Mouse (Mus musculus): Measurements from ENCODE around the gene Dlg2. TPM values are rescaled to one million over a fixed set of nuclear protein-coding genes. Genes with fewer than 3 reads are reported as not detected.

The Dlg2 gene
- polyA plus RNA-seq, 1 experiment, result 0.01 TPM

DNA sequence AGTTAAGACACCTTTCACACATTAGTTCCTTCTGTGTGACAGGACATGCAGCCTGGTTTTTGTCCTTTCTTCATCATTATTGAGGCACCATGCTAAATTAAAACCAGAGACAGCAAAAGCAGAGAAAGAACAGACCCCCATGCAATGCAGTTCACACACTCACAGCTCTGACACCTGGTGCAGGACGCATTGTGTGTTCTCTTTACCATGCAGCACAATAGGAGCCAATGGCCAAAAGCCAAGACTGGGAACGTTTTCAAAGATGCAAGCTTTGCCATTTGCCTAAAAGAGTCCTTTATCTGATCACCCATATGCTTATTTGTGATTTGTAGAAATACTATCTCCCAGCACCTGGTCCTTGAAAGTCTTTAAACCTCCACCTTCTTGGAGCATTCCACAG is 1824.6 kb downstream of the Dlg2 start:
- no peaks in the 10 kb centered on the region for H3K79me3 ChIP-seq (ENCODE audit: low read depth)
- H3K79me2 ChIP-seq (ENCODE audit: control insufficient read depth, insufficient read depth), result no peaks in the 10 kb centered on the region
- no peak overlapping the region for H3ac ChIP-seq (ENCODE audit: control insufficient read depth, insufficient read length, low read depth)
- no peak overlapping the region for H3K4me3 ChIP-seq (ENCODE audit: insufficient read depth, poor library complexity, severe bottlenecking)
- H3K36me3 ChIP-seq (ENCODE audit: control insufficient read depth, insufficient read depth), result no peaks in the 10 kb centered on the region
- H3K27me3 ChIP-seq (ENCODE audit: control insufficient read depth, insufficient read depth, insufficient read length), result no peaks in the 10 kb centered on the region
- TF ChIP-seq MYOD1 (IDR thresholded peaks at IDR 0.05; ENCODE audit: control insufficient read depth, insufficient read length, low read depth), result no peak

DNA sequence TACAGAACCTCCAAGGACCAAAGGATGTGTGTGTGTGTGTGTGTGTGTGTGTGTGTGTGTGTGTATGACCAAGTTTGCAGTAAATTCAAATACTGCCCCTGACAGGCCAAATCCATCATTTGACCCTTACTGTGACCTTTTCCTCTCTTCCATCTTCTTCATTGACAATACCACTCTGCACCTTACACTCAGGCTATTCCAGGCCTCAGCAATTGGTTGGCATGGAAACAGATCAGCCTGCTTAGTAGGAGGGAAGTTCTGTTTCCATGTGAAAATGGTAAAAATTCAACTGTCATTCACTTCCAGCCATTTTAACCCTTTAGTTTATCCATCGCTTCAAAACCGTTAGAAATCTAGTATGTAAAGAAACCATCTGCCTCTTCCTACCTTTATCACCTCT is 1831.2 kb downstream of the Dlg2 start:
- no peaks in the 10 kb centered on the region for H3K79me3 ChIP-seq (ENCODE audit: low read depth)
- no peak for TF ChIP-seq USF1 (IDR thresholded peaks at IDR 0.05; ENCODE audit: low read depth)
- TF ChIP-seq MYOG (IDR thresholded peaks at IDR 0.05; ENCODE audit: control insufficient read depth, extremely low read depth, insufficient read length), result no peak
- TF ChIP-seq MAX (IDR thresholded peaks at IDR 0.05), result no peak
- TF ChIP-seq MYOD1 (IDR thresholded peaks at IDR 0.05; ENCODE audit: control insufficient read depth, insufficient read length, low read depth), result no peak
- no peak for TF ChIP-seq FOSL1 (IDR thresholded peaks at IDR 0.05; ENCODE audit: insufficient read depth, low read length, poor library complexity, severe bottlenecking)
- no peak for TF ChIP-seq CTCF (IDR thresholded peaks at IDR 0.05; ENCODE audit: control insufficient read depth, insufficient read depth, insufficient read length)
- TF ChIP-seq CEBPB (IDR thresholded peaks at IDR 0.05; ENCODE audit: low read depth), result no peak
- no peaks in the 10 kb centered on the region for H3K79me2 ChIP-seq (ENCODE audit: control insufficient read depth, insufficient read depth)
- no peak overlapping the region for H3K4me3 ChIP-seq (ENCODE audit: insufficient read depth, poor library complexity, severe bottlenecking)
- H3ac ChIP-seq (ENCODE audit: control insufficient read depth, insufficient read length, low read depth), result no peak overlapping the region
- H3K36me3 ChIP-seq (ENCODE audit: control insufficient read depth, insufficient read depth), result no peaks in the 10 kb centered on the region
- H3K27me3 ChIP-seq (ENCODE audit: control insufficient read depth, insufficient read depth, insufficient read length), result no peaks in the 10 kb centered on the region

GRCm38 (mm10) chr7:92308168-92308567 is 1831.7 kb downstream of the Dlg2 start:
- Histone ChIP-seq H3K27me3 (ENCODE audit: control insufficient read depth, insufficient read depth, insufficient read length) (no peaks in the 10 kb centered on the region), H3K79me2 (ENCODE audit: control insufficient read depth, insufficient read depth) (no peaks in the 10 kb centered on the region), H3ac (ENCODE audit: control insufficient read depth, insufficient read length, low read depth) (no peak overlapping the region), H3K36me3 (ENCODE audit: control insufficient read depth, insufficient read depth) (no peaks in the 10 kb centered on the region), H3K79me3 (ENCODE audit: low read depth) (no peaks in the 10 kb centered on the region), H3K4me3 (ENCODE audit: insufficient read depth, poor library complexity, severe bottlenecking) (no peak overlapping the region)
- TF ChIP-seq MAX (IDR thresholded peaks at IDR 0.05) (no peak), CTCF (IDR thresholded peaks at IDR 0.05; ENCODE audit: control insufficient read depth, insufficient read depth, insufficient read length) (no peak), USF1 (IDR thresholded peaks at IDR 0.05; ENCODE audit: low read depth) (no peak), FOSL1 (IDR thresholded peaks at IDR 0.05; ENCODE audit: insufficient read depth, low read length, poor library complexity, severe bottlenecking) (no peak), MYOD1 (IDR thresholded peaks at IDR 0.05; ENCODE audit: control insufficient read depth, insufficient read length, low read depth) (no peak), MYOG (IDR thresholded peaks at IDR 0.05; ENCODE audit: control insufficient read depth, extremely low read depth, insufficient read length) (no peak), CEBPB (IDR thresholded peaks at IDR 0.05; ENCODE audit: low read depth) (no peak)

DNA sequence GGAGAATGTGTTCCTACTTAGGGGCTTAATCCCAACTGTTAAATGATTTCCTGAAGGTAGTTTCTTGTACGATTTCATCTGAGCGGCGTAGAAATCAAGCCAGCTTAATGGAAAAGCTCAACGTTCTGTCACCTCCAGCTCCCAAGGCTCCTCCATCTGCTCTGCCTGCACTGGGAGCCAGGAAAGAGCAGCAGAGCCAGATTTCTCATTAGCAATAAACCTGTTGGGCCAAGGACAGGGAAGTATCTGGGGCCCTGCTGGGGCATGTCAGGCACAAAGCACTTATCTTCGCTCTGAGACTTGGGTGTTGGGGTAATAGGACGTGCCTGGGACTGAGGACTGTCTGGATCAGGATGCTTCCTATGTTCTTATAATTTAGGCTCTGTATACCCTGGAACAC is 1839.9 kb downstream of the Dlg2 start:
- TF ChIP-seq USF1 (IDR thresholded peaks at IDR 0.05; ENCODE audit: low read depth) (no peak), MYOG (IDR thresholded peaks at IDR 0.05; ENCODE audit: control insufficient read depth, extremely low read depth, insufficient read length) (no peak), CTCF (IDR thresholded peaks at IDR 0.05; ENCODE audit: control insufficient read depth, insufficient read depth, insufficient read length) (no peak), MYOD1 (IDR thresholded peaks at IDR 0.05; ENCODE audit: control insufficient read depth, insufficient read length, low read depth) (no peak), MAX (IDR thresholded peaks at IDR 0.05) (no peak), FOSL1 (IDR thresholded peaks at IDR 0.05; ENCODE audit: insufficient read depth, low read length, poor library complexity, severe bottlenecking) (no peak), CEBPB (IDR thresholded peaks at IDR 0.05; ENCODE audit: low read depth) (no peak)
- no peaks in the 10 kb centered on the region for H3K27me3 ChIP-seq (ENCODE audit: control insufficient read depth, insufficient read depth, insufficient read length)
- no peak overlapping the region for H3K4me3 ChIP-seq (ENCODE audit: insufficient read depth, poor library complexity, severe bottlenecking)
- no peaks in the 10 kb centered on the region for H3K79me2 ChIP-seq (ENCODE audit: control insufficient read depth, insufficient read depth)
- H3ac ChIP-seq (ENCODE audit: control insufficient read depth, insufficient read length, low read depth), result no peak overlapping the region
- no peaks in the 10 kb centered on the region for H3K79me3 ChIP-seq (ENCODE audit: low read depth)
- H3K36me3 ChIP-seq (ENCODE audit: control insufficient read depth, insufficient read depth), result no peaks in the 10 kb centered on the region

DNA sequence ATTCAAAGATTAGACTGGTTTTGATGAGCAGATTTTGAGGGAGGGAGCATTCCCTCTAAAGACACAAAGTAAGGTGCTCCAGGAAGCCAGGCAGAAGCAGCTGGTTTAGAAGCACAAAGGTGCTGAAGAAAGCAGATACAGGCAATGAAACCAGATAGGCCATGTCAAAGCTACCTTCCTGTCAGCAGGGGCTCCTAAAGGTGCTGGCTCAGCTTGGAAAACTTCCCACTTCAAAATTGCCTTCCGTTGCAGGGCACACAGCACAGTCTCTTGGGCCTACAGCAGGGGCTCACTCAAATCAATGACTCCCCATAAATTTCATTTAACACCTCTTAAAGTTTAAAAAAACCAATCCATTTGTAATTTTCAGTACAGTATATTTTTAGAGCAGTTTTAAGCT is 1843.0 kb downstream of the Dlg2 start:
- no peaks in the 10 kb centered on the region for H3K79me3 ChIP-seq (ENCODE audit: low read depth)
- no peak overlapping the region for H3K4me3 ChIP-seq (ENCODE audit: insufficient read depth, poor library complexity, severe bottlenecking)
- H3K36me3 ChIP-seq (ENCODE audit: control insufficient read depth, insufficient read depth), result no peaks in the 10 kb centered on the region
- H3K27me3 ChIP-seq (ENCODE audit: control insufficient read depth, insufficient read depth, insufficient read length), result no peaks in the 10 kb centered on the region
- no peak overlapping the region for H3ac ChIP-seq (ENCODE audit: control insufficient read depth, insufficient read length, low read depth)
- TF ChIP-seq CEBPB (IDR thresholded peaks at IDR 0.05; ENCODE audit: low read depth) (no peak), MYOG (IDR thresholded peaks at IDR 0.05; ENCODE audit: control insufficient read depth, extremely low read depth, insufficient read length) (no peak), MAX (IDR thresholded peaks at IDR 0.05) (no peak), MYOD1 (IDR thresholded peaks at IDR 0.05; ENCODE audit: control insufficient read depth, insufficient read length, low read depth) (no peak)
- H3K79me2 ChIP-seq (ENCODE audit: control insufficient read depth, insufficient read depth), result no peaks in the 10 kb centered on the region

DNA sequence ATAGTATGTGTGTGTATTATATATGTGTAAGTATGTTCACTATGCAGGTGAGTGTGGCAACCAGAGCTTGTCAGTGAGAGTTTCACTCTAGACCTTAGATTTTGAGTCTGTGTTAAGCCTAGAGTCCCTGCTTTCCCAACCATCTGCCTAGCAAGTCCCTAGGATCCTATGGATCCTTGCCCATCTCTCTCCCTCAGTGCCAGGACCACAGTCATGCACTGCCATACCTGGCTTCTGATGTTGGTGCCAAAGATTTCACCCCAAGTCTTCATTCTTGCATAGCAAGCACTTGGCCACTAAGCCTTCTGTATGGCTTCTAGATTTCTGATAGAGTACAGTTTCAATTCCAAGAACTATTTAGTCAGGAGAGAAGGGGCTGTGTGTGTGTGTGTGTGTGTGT is 1843.7 kb downstream of the Dlg2 start:
- H3K27me3 ChIP-seq (ENCODE audit: control insufficient read depth, insufficient read depth, insufficient read length), result no peaks in the 10 kb centered on the region
- H3K36me3 ChIP-seq (ENCODE audit: control insufficient read depth, insufficient read depth), result no peaks in the 10 kb centered on the region
- no peak overlapping the region for H3ac ChIP-seq (ENCODE audit: control insufficient read depth, insufficient read length, low read depth)
- H3K79me3 ChIP-seq (ENCODE audit: low read depth), result no peaks in the 10 kb centered on the region
- TF ChIP-seq MYOG (IDR thresholded peaks at IDR 0.05; ENCODE audit: control insufficient read depth, extremely low read depth, insufficient read length) (no peak), FOSL1 (IDR thresholded peaks at IDR 0.05; ENCODE audit: insufficient read depth, low read length, poor library complexity, severe bottlenecking) (no peak)
- H3K4me3 ChIP-seq (ENCODE audit: insufficient read depth, poor library complexity, severe bottlenecking), result no peak overlapping the region
- H3K79me2 ChIP-seq (ENCODE audit: control insufficient read depth, insufficient read depth), result no peaks in the 10 kb centered on the region

Measured in C2C12 (cell line).